ENCODE assay signal across 1 mouse cellular context in genomic region chr19:46132577-46132976, GRCm38 (mm10).
TF ChIP-seq lines count a peak whose summit lies in the region.

No protein-coding gene starts in this region.

TF ChIP-seq in CH12.LX, 34 proteins besides CTCF, POLR2A, EP300 and RAD21 (continued from another document):
- no peak for TF ChIP-seq ELF1 (IDR thresholded peaks at IDR 0.05; ENCODE audit: low read depth, low read length)
- no peak for TF ChIP-seq MYC (IDR thresholded peaks at IDR 0.05; ENCODE audit: low read depth, low read length)
- TF ChIP-seq RCOR1 (conservative IDR thresholded peaks at IDR 0.05; ENCODE audit: low read depth, low read length), result no peak
TF ChIP-seq in CH12.LX: peak in this region for 0.
